Mouse (Mus musculus) lung, postnatal 4 days (tissue): ENCODE data around the gene Pakap.

Experiments
- DNase-seq, 2 experiments: peaks; one replicate each; pipeline ENCODE4 v3.0.0; 2021

Pakap gene

GRCm38 (mm10) chr4:57626921-57627320 lies 58.9 kb downstream of the Pakap start:
- DNase-seq, result no peak

- DNase-seq, result no peak
Observed at GRCm38 (mm10) chr4:57632386-57632785, 64.4 kb downstream of the Pakap start.

GRCm38 (mm10) chr4:57633052-57633451 lies 65.1 kb downstream of the Pakap start:
- no peak for DNase-seq

- DNase-seq, result no peak
Observed at GRCm38 (mm10) chr4:57634956-57635355, 67.0 kb downstream of the Pakap start.

GRCm38 (mm10) chr4:57636782-57637482 lies 69.0 kb downstream of the Pakap start:
- DNase-seq, result no peak

GRCm38 (mm10) chr4:57637636-57638386 lies 69.8 kb downstream of the Pakap start:
- no peak for DNase-seq

GRCm38 (mm10) chr4:57638941-57639340 lies 71.0 kb downstream of the Pakap start:
- DNase-seq, result no peak

- no peak for DNase-seq
Observed at GRCm38 (mm10) chr4:57640222-57640621, 72.2 kb downstream of the Pakap start.

GRCm38 (mm10) chr4:57640971-57641370 lies 73.0 kb downstream of the Pakap start:
- DNase-seq, result no peak

- no peak for DNase-seq
Observed at GRCm38 (mm10) chr4:57650994-57651393, 83.0 kb downstream of the Pakap start.

- no peak for DNase-seq
Observed at GRCm38 (mm10) chr4:57651547-57651946, 83.6 kb downstream of the Pakap start.

GRCm38 (mm10) chr4:57652185-57652904 lies 84.4 kb downstream of the Pakap start:
- no peak for DNase-seq

- no peak for DNase-seq
Observed at GRCm38 (mm10) chr4:57655966-57656365, 88.0 kb downstream of the Pakap start.

GRCm38 (mm10) chr4:57656388-57656787 lies 88.4 kb downstream of the Pakap start:
- DNase-seq, result no peak

GRCm38 (mm10) chr4:57656861-57657260 lies 88.9 kb downstream of the Pakap start:
- DNase-seq, result no peak

- no peak for DNase-seq
Observed at GRCm38 (mm10) chr4:57660470-57660869, 92.5 kb downstream of the Pakap start.

- DNase-seq, result no peak
Observed at GRCm38 (mm10) chr4:57666101-57666500, 98.1 kb downstream of the Pakap start.

GRCm38 (mm10) chr4:57670813-57671469 lies 103.0 kb downstream of the Pakap start:
- DNase-seq, result peak in 1 of 2 experiments; percentile 33

- no peak for DNase-seq
Observed at GRCm38 (mm10) chr4:57672541-57672940, 104.6 kb downstream of the Pakap start.

- peak; percentile 81 to 91 for DNase-seq
Observed at GRCm38 (mm10) chr4:57672996-57673906, 105.3 kb downstream of the Pakap start.

- DNase-seq, result no peak
Observed at GRCm38 (mm10) chr4:57674351-57674750, 106.4 kb downstream of the Pakap start.

GRCm38 (mm10) chr4:57675387-57675786 lies 107.4 kb downstream of the Pakap start:
- DNase-seq, result peak; percentile 80 to 92
